Comparison of ENCODE assay signal across 7 mouse cellular contexts in genomic region chr12:54654141-54654540, GRCm38 (mm10). TPM values are rescaled to one million over a fixed set of nuclear protein-coding genes. Genes with fewer than 3 reads are reported as not detected.
A peak's percentile ranks its signal among the peaks of the same experiment; 100 is the strongest.
DNase-seq lines count a peak whose midpoint lies in the region; ATAC-seq and TF ChIP-seq lines count a peak whose summit lies in the region.

No protein-coding gene starts in this region.

- no peaks in the 10 kb centered on the region for H3K27me3 ChIP-seq in lung, embryonic 14.5 days (ENCODE audit: insufficient read depth, low read length)
- H3K27me3 ChIP-seq in forebrain, postnatal 0 days (ENCODE audit: insufficient read depth, low read length), result no peaks in the 10 kb centered on the region
- H3K27me3 ChIP-seq in limb, embryonic 10.5 days (ENCODE audit: low read depth, poor library complexity, severe bottlenecking), result no peaks in the 10 kb centered on the region
- H3K27me3 ChIP-seq in neural tube, embryonic 15.5 days (replicated peaks), result no peaks in the 10 kb centered on the region

- ATAC-seq in lung, embryonic 14.5 days (ENCODE audit: insufficient read depth), result no peak
- no peak for ATAC-seq in forebrain, postnatal 0 days
- ATAC-seq in neural tube, embryonic 15.5 days (ENCODE audit: low FRiP score), result no peak

- no peak for TF ChIP-seq CTCF in lung, embryonic 14.5 days (IDR thresholded peaks at IDR 0.05; ENCODE audit: low read depth)
- TF ChIP-seq CTCF in lung, adult 2 months (IDR thresholded peaks at IDR 0.05; ENCODE audit: insufficient read depth, low read length), result no peak
- no peak for TF ChIP-seq CTCF in forebrain, postnatal 0 days (IDR thresholded peaks at IDR 0.05; ENCODE audit: low read depth)

- DNase-seq in lung, embryonic 14.5 days, result peak; percentile 65
- DNase-seq in lung, adult 2 months, result no peak
- no peak for DNase-seq in forebrain, postnatal 0 days
- DNase-seq in limb, embryonic 10.5 days (ENCODE audit: low spot score), result no peak
- DNase-seq in layer of hippocampus, adult 9-11 months, result no peak
- no peak for DNase-seq in layer of hippocampus, postnatal 25 days (ENCODE audit: extremely low spot score in 1 of 2, low spot score in 1 of 2)

- H3K4me3 ChIP-seq in lung, embryonic 14.5 days (ENCODE audit: low read depth, low read length), result no peak overlapping the region
- H3K4me3 ChIP-seq in lung, adult 2 months (replicated peaks; ENCODE audit: extremely low read depth, low read depth, low read length), result no peak overlapping the region
- no peak overlapping the region for H3K4me3 ChIP-seq in forebrain, postnatal 0 days (ENCODE audit: low read depth, low read length)
- peak overlapping the region; percentile 63; the same call in 1 of the 2 replicates for H3K4me3 ChIP-seq in limb, embryonic 10.5 days
- no peak overlapping the region for H3K4me3 ChIP-seq in neural tube, embryonic 15.5 days (replicated peaks)

- peaks cover 11% of the 10 kb centered on the region for H3K4me1 ChIP-seq in lung, embryonic 14.5 days (ENCODE audit: insufficient read depth)
- peaks cover 10% of the 10 kb centered on the region for H3K4me1 ChIP-seq in lung, adult 2 months (ENCODE audit: control insufficient read depth, insufficient read depth, low read length)
- peaks cover 9% of the 10 kb centered on the region for H3K4me1 ChIP-seq in forebrain, postnatal 0 days (ENCODE audit: insufficient read depth)
- H3K4me1 ChIP-seq in limb, embryonic 10.5 days, result peaks cover 25% of the 10 kb centered on the region
- H3K4me1 ChIP-seq in neural tube, embryonic 15.5 days, result peaks cover 42% of the 10 kb centered on the region

- H3K36me3 ChIP-seq in lung, embryonic 14.5 days (ENCODE audit: insufficient read depth), result peaks cover 7% of the 10 kb centered on the region; the same call in 1 of the 2 replicates
- no peaks in the 10 kb centered on the region for H3K36me3 ChIP-seq in forebrain, postnatal 0 days (ENCODE audit: insufficient read depth)
- peaks cover 19% of the 10 kb centered on the region for H3K36me3 ChIP-seq in limb, embryonic 10.5 days
- H3K36me3 ChIP-seq in neural tube, embryonic 15.5 days, result 0 out of 2 replicates have a peak, but pooled peaks cover 6% of the 10 kb centered on the region

- H3K9ac ChIP-seq in lung, embryonic 14.5 days, result no peak overlapping the region
- no peak overlapping the region; the same call in 1 of the 2 replicates for H3K9ac ChIP-seq in forebrain, postnatal 0 days
- 0 out of 2 replicates have a peak overlapping the region, but pooled peaks have one; percentile 36 for H3K9ac ChIP-seq in neural tube, embryonic 15.5 days (replicated peaks)

- TF ChIP-seq POLR2A in lung, adult 2 months (IDR thresholded peaks at IDR 0.05; ENCODE audit: borderline replicate concordance, extremely low read depth, low read depth, low read length), result no peak

- H3K27ac ChIP-seq in lung, embryonic 14.5 days (ENCODE audit: low read depth), result no peak overlapping the region
- no peak overlapping the region for H3K27ac ChIP-seq in forebrain, postnatal 0 days (ENCODE audit: low read depth, low read length)
- no peak overlapping the region for H3K27ac ChIP-seq in limb, embryonic 10.5 days
- H3K27ac ChIP-seq in neural tube, embryonic 15.5 days (replicated peaks), result no peak overlapping the region

- H3K4me2 ChIP-seq in lung, embryonic 14.5 days, result peak overlapping the region; percentile 76
- peak overlapping the region; percentile 62 for H3K4me2 ChIP-seq in forebrain, postnatal 0 days (ENCODE audit: low read depth)
- H3K4me2 ChIP-seq in neural tube, embryonic 15.5 days, result peak overlapping the region; percentile 77

- no peaks in the 10 kb centered on the region for H3K9me3 ChIP-seq in lung, embryonic 14.5 days (ENCODE audit: low read depth, low read length)
- H3K9me3 ChIP-seq in forebrain, postnatal 0 days (ENCODE audit: low read length), result no peaks in the 10 kb centered on the region
- no peaks in the 10 kb centered on the region for H3K9me3 ChIP-seq in limb, embryonic 10.5 days (replicated peaks)
- no peaks in the 10 kb centered on the region for H3K9me3 ChIP-seq in neural tube, embryonic 15.5 days (replicated peaks)

- WGBS in lung, embryonic 14.5 days, result 40% methylated on average over 4 of the region's 4 CpGs
- WGBS in lung, adult 2 months, result 40% methylated on average over 4 of the region's 4 CpGs
- WGBS in forebrain, postnatal 0 days, result 69% methylated on average over 4 of the region's 4 CpGs
- WGBS in limb, embryonic 10.5 days, result 71% methylated on average over 4 of the region's 4 CpGs
- WGBS in neural tube, embryonic 15.5 days, result 86% methylated on average over 4 of the region's 4 CpGs

RNA-seq across cellular contexts. Expression of gene Sptssa, which starts 2.2 kb away (rescaled TPM):
- 189 and 200 TPM in 2 replicates for polyA plus RNA-seq in lung, embryonic 14.5 days (2014; fragmentation: Nextera tagmentation; extraction: Ambion mirVana)
- polyA plus RNA-seq in lung, adult 2 months (2012; rRNA removed), result 67.1 and 82.2 TPM in 2 replicates
- total RNA-seq in forebrain, postnatal 0 days (2014; rRNA removed), result 70.6 and 78.6 TPM in 2 replicates
- polyA plus RNA-seq in forebrain, postnatal 0 days (2015; fragmentation: Nextera tagmentation; extraction: Ambion mirVana), result 206 TPM in 2 replicates
- 130 and 143 TPM in 2 replicates for polyA plus RNA-seq in limb, embryonic 10.5 days (2016; fragmentation: Nextera tagmentation; extraction: Ambion mirVana)
- 207 and 210 TPM in 2 replicates for polyA plus RNA-seq in neural tube, embryonic 15.5 days (2015; fragmentation: Nextera tagmentation; extraction: Ambion mirVana)
- 10 to 100 TPM; 25.5 to 30.0 TPM for total RNA-seq in layer of hippocampus, postnatal 25 days (2021)

RNA-seq across cellular contexts. Expression of gene Eapp, which starts 41.6 kb away (rescaled TPM):
- 56.1 and 59.4 TPM in 2 replicates for polyA plus RNA-seq in lung, embryonic 14.5 days (2014; fragmentation: Nextera tagmentation; extraction: Ambion mirVana)
- 9.5 and 10.2 TPM in 2 replicates for polyA plus RNA-seq in lung, adult 2 months (2012; rRNA removed)
- total RNA-seq in forebrain, postnatal 0 days (2014; rRNA removed), result 34.5 and 38.9 TPM in 2 replicates
- polyA plus RNA-seq in forebrain, postnatal 0 days (2015; fragmentation: Nextera tagmentation; extraction: Ambion mirVana), result 94.9 and 105 TPM in 2 replicates
- polyA plus RNA-seq in limb, embryonic 10.5 days (2016; fragmentation: Nextera tagmentation; extraction: Ambion mirVana), result 62.7 and 69.8 TPM in 2 replicates
- 76.4 and 86.5 TPM in 2 replicates for polyA plus RNA-seq in neural tube, embryonic 15.5 days (2015; fragmentation: Nextera tagmentation; extraction: Ambion mirVana)
- 10 to 100 TPM; 41.3 to 44.9 TPM for total RNA-seq in layer of hippocampus, postnatal 25 days (2021)
